Mouse (Mus musculus): ENCODE data around the gene Aadacl3. TPM values are rescaled to one million over a fixed set of nuclear protein-coding genes. Genes with fewer than 3 reads are reported as not detected.

Aadacl3 gene
- not detected in 2 replicates for polyA plus RNA-seq (2014; fragmentation: Nextera tagmentation; extraction: Ambion mirVana)

DNA sequence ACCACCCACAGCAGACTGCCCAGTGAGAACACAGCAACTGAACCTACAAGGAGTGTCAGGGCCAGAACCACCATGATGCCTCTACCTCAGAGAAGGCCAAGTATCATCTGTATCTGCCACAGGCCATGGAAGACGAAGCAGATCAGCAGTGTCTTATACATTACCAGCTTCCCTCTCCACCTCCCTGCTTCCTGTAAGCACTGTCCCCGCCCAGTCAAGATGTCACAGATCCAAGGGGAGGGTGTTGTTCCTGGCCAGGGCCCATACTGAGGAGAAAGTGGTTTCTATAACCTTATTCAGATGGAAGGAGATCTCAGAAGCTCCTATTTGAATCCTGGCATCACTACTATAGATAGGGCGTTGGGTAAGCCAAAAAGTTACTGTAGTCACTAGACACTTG is at the start of gene Aadacl3:
Gene Aadacl3 (minus strand): TSS at position 101 of the 400 bp plus-strand sequence.
- no peaks in the 10 kb centered on the region for H3K27me3 ChIP-seq (ENCODE audit: control insufficient read depth, insufficient read depth, low read length)
- WGBS, result 82% methylated on average over 3 of the region's 3 CpGs
- no peaks in the 10 kb centered on the region for H3K36me3 ChIP-seq (ENCODE audit: control insufficient read depth, insufficient read depth, low read length)
- no peaks in the 10 kb centered on the region for H3K9me3 ChIP-seq (ENCODE audit: control insufficient read depth, low read length)
- no peak within 1 kb of the TSS for H3K9ac ChIP-seq (ENCODE audit: low read length)
- no peak for DNase-seq (ENCODE audit: low spot score)
- no peak for ATAC-seq (ENCODE audit: insufficient read depth, low FRiP score, low TSS enrichment)
- H3K4me2 ChIP-seq (ENCODE audit: low read depth), result no peak within 1 kb of the TSS
- no peaks in the 10 kb centered on the region for H3K4me1 ChIP-seq (ENCODE audit: control insufficient read depth, insufficient read depth, low read length)
- no peak within 1 kb of the TSS for H3K4me3 ChIP-seq (ENCODE audit: low read depth, low read length)
- H3K27ac ChIP-seq (ENCODE audit: low read depth, low read length), result no peak within 1 kb of the TSS

DNA sequence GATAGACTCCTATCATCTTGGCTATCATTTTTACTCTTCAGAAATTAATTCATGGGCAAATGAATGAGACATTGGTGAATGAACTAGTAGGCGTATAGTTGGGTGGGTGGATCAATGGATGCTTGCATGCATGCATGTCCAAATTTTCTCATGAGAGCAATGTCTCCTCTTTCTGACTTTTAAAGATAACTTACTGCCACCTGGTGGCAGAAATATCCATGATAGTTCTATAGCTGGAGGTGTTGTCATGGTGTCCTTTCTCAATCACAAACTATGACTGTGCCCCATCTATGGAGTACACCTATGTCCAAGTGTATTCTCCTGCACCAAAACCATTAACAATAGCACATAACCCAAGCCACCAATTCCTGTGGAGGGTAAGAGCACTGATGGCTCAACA is 43.0 kb upstream of the Aadacl3 start:
- Histone ChIP-seq H3K36me3 (ENCODE audit: control insufficient read depth, insufficient read depth, low read length) (no peaks in the 10 kb centered on the region), H3K9ac (ENCODE audit: low read length) (no peak overlapping the region), H3K4me2 (ENCODE audit: low read depth) (no peak overlapping the region), H3K4me1 (ENCODE audit: control insufficient read depth, insufficient read depth, low read length) (no peaks in the 10 kb centered on the region), H3K9me3 (ENCODE audit: control insufficient read depth, low read length) (no peaks in the 10 kb centered on the region; the same call in 1 of the 2 replicates), H3K27me3 (ENCODE audit: control insufficient read depth, insufficient read depth, low read length) (no peaks in the 10 kb centered on the region), H3K27ac (ENCODE audit: low read depth, low read length) (no peak overlapping the region), H3K4me3 (ENCODE audit: low read depth, low read length) (no peak overlapping the region)
- ATAC-seq (ENCODE audit: insufficient read depth, low FRiP score, low TSS enrichment), result no peak
- DNase-seq (ENCODE audit: low spot score), result no peak
- 81% methylated on average over 1 of the region's 1 CpGs for WGBS

DNA sequence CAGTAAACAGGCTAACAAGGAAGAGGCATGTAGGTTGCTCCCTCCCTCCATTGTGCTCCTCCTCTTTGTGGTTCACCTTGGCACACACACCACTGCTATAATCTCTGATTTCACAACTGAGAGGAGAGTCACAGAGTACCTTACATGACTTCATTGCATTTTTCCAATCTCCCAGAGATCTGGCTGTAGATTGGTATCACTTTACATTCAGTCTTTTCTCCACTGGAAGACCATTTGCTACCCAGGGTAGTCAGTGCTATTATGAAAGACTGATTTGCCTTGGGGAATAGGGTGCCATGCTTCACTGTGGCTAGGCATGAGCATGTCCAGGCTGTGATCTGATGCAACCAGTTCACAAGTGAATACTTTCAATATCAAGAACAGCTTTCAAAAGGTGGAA is 29.8 kb upstream of the Aadacl3 start:
- H3K9me3 ChIP-seq (ENCODE audit: control insufficient read depth, low read length), result 0 out of 2 replicates have a peak, but pooled peaks cover 2% of the 10 kb centered on the region

DNA sequence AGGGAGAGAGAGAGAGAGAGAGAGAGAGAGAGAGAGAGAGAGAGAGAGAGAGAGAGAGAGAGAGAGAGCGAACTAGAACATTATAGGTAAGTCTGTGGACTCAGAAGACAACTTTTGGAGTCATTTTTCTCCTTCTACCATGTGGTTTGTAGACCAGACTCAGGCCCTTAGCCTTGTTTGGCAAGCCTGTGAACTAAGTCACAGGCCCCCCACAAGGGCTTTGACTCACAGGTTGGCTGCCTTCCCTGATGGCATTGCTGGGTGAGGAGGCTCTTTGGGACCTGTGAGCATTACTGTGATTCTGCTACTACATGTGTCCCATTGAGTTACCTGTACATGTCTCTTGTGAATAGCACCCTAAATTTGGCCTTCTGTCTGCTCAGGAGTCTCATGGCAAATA is 4.5 kb upstream of the Aadacl3 start:
- H3K4me3 ChIP-seq (ENCODE audit: low read depth, low read length), result no peak overlapping the region
- H3K27ac ChIP-seq (ENCODE audit: low read depth, low read length), result no peak overlapping the region
- no peaks in the 10 kb centered on the region for H3K4me1 ChIP-seq (ENCODE audit: control insufficient read depth, insufficient read depth, low read length)
- no peaks in the 10 kb centered on the region for H3K9me3 ChIP-seq (ENCODE audit: control insufficient read depth, low read length)
- H3K36me3 ChIP-seq (ENCODE audit: control insufficient read depth, insufficient read depth, low read length), result no peaks in the 10 kb centered on the region
- no peaks in the 10 kb centered on the region for H3K27me3 ChIP-seq (ENCODE audit: control insufficient read depth, insufficient read depth, low read length)
- ATAC-seq (ENCODE audit: insufficient read depth, low FRiP score, low TSS enrichment) (no peak), DNase-seq (ENCODE audit: low spot score) (no peak)
- no peak overlapping the region for H3K9ac ChIP-seq (ENCODE audit: low read length)
- WGBS, result 70% methylated on average over 1 of the region's 1 CpGs
- H3K4me2 ChIP-seq (ENCODE audit: low read depth), result no peak overlapping the region

More for the DNA sequence above, 29.8 kb upstream of the Aadacl3 start:
- Histone ChIP-seq H3K4me2 (ENCODE audit: low read depth) (no peak overlapping the region), H3K9ac (ENCODE audit: low read length) (no peak overlapping the region), H3K4me3 (ENCODE audit: low read depth, low read length) (no peak overlapping the region), H3K27me3 (ENCODE audit: control insufficient read depth, insufficient read depth, low read length) (no peaks in the 10 kb centered on the region), H3K4me1 (ENCODE audit: control insufficient read depth, insufficient read depth, low read length) (no peaks in the 10 kb centered on the region), H3K27ac (ENCODE audit: low read depth, low read length) (no peak overlapping the region), H3K36me3 (ENCODE audit: control insufficient read depth, insufficient read depth, low read length) (no peaks in the 10 kb centered on the region)
- DNase-seq (ENCODE audit: low spot score) (no peak), ATAC-seq (ENCODE audit: insufficient read depth, low FRiP score, low TSS enrichment) (no peak)

DNA sequence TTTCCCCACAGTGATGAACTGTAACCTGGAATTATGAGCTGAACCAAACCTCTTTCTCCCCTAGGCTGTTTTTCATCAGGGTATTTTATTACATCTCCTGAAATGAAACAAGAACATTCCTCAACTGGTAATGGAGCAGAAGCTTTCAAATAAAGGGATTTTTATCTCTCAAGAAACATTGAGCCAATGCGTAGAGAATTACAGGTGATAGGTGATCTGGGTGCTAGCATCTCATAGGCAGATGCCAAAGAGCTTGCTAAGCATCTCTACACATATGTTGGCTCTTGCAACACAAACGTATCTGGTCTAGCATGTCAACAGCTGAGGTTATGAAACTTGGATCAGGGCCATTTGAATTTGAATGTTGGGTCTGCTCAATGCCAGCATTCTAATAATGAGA is 1.6 kb upstream of the Aadacl3 start:
- Histone ChIP-seq H3K27ac (ENCODE audit: low read depth, low read length) (no peak overlapping the region), H3K4me3 (ENCODE audit: low read depth, low read length) (no peak overlapping the region), H3K4me2 (ENCODE audit: low read depth) (no peak overlapping the region), H3K4me1 (ENCODE audit: control insufficient read depth, insufficient read depth, low read length) (no peaks in the 10 kb centered on the region), H3K27me3 (ENCODE audit: control insufficient read depth, insufficient read depth, low read length) (no peaks in the 10 kb centered on the region), H3K9ac (ENCODE audit: low read length) (no peak overlapping the region), H3K9me3 (ENCODE audit: control insufficient read depth, low read length) (no peaks in the 10 kb centered on the region), H3K36me3 (ENCODE audit: control insufficient read depth, insufficient read depth, low read length) (no peaks in the 10 kb centered on the region)
- ATAC-seq (ENCODE audit: insufficient read depth, low FRiP score, low TSS enrichment) (no peak), DNase-seq (ENCODE audit: low spot score) (no peak)
- 89% methylated on average over 2 of the region's 2 CpGs for whole genome bisulfite sequencing

DNA sequence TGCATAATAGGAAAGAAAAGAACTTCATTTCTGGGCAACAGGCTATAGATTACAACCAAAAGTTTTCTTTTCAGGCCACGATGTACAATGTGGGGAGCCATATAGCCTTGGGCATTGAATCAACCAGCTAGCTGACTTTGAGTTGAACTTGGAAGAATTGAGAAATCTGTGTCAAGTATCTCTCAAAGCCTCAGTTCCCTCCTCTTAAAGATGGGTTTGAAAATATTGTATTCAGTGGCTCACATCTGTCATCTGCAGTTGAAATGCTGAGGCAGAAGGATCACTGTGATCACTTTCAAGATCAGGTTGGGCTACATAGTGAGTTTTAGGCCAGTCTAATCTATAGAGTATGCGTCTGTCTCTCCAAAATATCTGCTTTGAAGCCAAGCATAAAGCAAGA is 10.3 kb downstream of the Aadacl3 start, which contains the start of gene Gm9944:
Gene Gm9944 (minus strand): TSS at position 101 of the 400 bp plus-strand sequence.
- Histone ChIP-seq H3K36me3 (ENCODE audit: control insufficient read depth, insufficient read depth, low read length) (no peaks in the 10 kb centered on the region), H3K9ac (ENCODE audit: low read length) (no peak within 1 kb of the TSS), H3K4me1 (ENCODE audit: control insufficient read depth, insufficient read depth, low read length) (no peaks in the 10 kb centered on the region), H3K27me3 (ENCODE audit: control insufficient read depth, insufficient read depth, low read length) (no peaks in the 10 kb centered on the region), H3K9me3 (ENCODE audit: control insufficient read depth, low read length) (0 out of 2 replicates have a peak, but pooled peaks cover 3% of the 10 kb centered on the region), H3K4me3 (ENCODE audit: low read depth, low read length) (no peak within 1 kb of the TSS), H3K27ac (ENCODE audit: low read depth, low read length) (no peak within 1 kb of the TSS), H3K4me2 (ENCODE audit: low read depth) (no peak within 1 kb of the TSS)
- ATAC-seq (ENCODE audit: insufficient read depth, low FRiP score, low TSS enrichment), result no peak
- DNase-seq (ENCODE audit: low spot score), result no peak
- 83% methylated on average over 2 of the region's 2 CpGs for WGBS

DNA sequence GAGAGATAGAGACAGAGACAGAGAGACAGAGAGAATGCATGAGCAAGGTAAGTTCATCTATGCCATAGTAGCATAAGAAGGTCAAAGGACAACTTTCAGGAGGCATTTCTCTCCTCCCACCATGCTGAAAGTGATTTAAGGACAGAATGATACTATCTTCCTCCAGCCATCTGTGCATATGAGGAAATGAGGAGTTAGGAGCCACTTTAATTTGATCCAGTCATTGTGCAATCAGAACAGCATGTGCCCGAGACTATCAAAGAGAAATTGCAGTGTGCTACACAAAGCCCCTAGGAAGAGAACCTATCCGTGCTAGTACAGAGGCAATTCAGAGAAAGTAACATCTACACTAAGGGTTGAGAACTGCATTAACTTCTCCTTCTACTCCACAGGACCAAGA is 15.0 kb downstream of the Aadacl3 start:
- Histone ChIP-seq H3K27ac (ENCODE audit: low read depth, low read length) (no peak overlapping the region), H3K4me2 (ENCODE audit: low read depth) (no peak overlapping the region), H3K27me3 (ENCODE audit: control insufficient read depth, insufficient read depth, low read length) (no peaks in the 10 kb centered on the region), H3K36me3 (ENCODE audit: control insufficient read depth, insufficient read depth, low read length) (no peaks in the 10 kb centered on the region), H3K9ac (ENCODE audit: low read length) (no peak overlapping the region), H3K9me3 (ENCODE audit: control insufficient read depth, low read length) (no peaks in the 10 kb centered on the region), H3K4me1 (ENCODE audit: control insufficient read depth, insufficient read depth, low read length) (no peaks in the 10 kb centered on the region), H3K4me3 (ENCODE audit: low read depth, low read length) (no peak overlapping the region)
- DNase-seq (ENCODE audit: low spot score) (no peak), ATAC-seq (ENCODE audit: insufficient read depth, low FRiP score, low TSS enrichment) (no peak)
- 92% methylated on average over 2 of the region's 2 CpGs for WGBS

DNA sequence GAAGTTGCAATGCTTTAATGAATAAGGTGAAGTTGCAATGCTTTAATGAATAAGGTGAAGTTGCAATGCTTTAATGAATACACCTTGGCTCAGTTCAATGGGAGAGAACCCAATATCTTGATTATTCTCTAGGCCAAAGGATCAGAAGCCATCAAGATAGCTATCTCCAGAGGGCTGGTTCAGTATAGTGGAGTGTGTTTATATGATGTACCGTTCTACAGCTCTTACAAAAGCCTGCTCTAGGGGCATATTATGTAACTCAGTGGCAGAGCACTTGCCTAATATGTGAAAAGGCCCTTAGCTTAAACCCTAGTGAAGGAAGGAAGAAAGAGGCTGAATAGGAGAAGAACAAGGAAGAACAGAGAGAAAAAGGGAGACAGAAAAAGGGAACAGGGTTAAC is 22.0 kb downstream of the Aadacl3 start:
- peaks cover 3% of the 10 kb centered on the region; the same call in 1 of the 2 replicates for H3K9me3 ChIP-seq (ENCODE audit: control insufficient read depth, low read length)
- no peaks in the 10 kb centered on the region for H3K36me3 ChIP-seq (ENCODE audit: control insufficient read depth, insufficient read depth, low read length)
- no peak overlapping the region for H3K4me2 ChIP-seq (ENCODE audit: low read depth)
- no peak overlapping the region for H3K27ac ChIP-seq (ENCODE audit: low read depth, low read length)
- no peaks in the 10 kb centered on the region for H3K4me1 ChIP-seq (ENCODE audit: control insufficient read depth, insufficient read depth, low read length)
- H3K9ac ChIP-seq (ENCODE audit: low read length), result no peak overlapping the region
- H3K4me3 ChIP-seq (ENCODE audit: low read depth, low read length), result no peak overlapping the region
- no peak for ATAC-seq (ENCODE audit: insufficient read depth, low FRiP score, low TSS enrichment)
- DNase-seq (ENCODE audit: low spot score), result no peak
- no peaks in the 10 kb centered on the region for H3K27me3 ChIP-seq (ENCODE audit: control insufficient read depth, insufficient read depth, low read length)
- WGBS, result 80% methylated on average over 1 of the region's 1 CpGs

DNA sequence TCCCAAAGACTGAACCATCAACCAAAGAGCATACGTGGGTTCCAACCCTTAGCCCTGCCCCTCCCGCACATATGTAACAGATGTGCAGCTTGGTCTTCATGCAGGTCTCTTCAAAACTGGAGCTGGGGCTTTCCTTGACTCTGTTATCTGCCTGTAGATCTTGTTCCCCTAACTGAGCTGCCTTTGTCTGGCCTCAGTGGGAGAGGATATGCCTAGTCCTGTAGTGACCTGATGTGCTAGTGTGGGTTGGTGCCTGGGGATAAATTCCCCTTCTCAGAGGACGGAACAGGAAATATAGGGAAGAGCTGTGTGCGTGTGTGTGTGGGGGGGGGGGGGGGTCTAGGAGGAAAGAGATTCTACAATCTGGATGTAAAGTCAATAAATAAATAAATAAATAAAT is 22.5 kb downstream of the Aadacl3 start:
- H3K27ac ChIP-seq (ENCODE audit: low read depth, low read length), result no peak overlapping the region
- no peak for DNase-seq (ENCODE audit: low spot score)
- no peak overlapping the region for H3K4me2 ChIP-seq (ENCODE audit: low read depth)
- no peak overlapping the region for H3K9ac ChIP-seq (ENCODE audit: low read length)
- H3K4me1 ChIP-seq (ENCODE audit: control insufficient read depth, insufficient read depth, low read length), result no peaks in the 10 kb centered on the region
- no peaks in the 10 kb centered on the region for H3K36me3 ChIP-seq (ENCODE audit: control insufficient read depth, insufficient read depth, low read length)
- H3K4me3 ChIP-seq (ENCODE audit: low read depth, low read length), result no peak overlapping the region
- H3K27me3 ChIP-seq (ENCODE audit: control insufficient read depth, insufficient read depth, low read length), result no peaks in the 10 kb centered on the region
- H3K9me3 ChIP-seq (ENCODE audit: control insufficient read depth, low read length), result peaks cover 3% of the 10 kb centered on the region; the same call in 1 of the 2 replicates
- WGBS, result 87% methylated on average over 4 of the region's 4 CpGs
- no peak for ATAC-seq (ENCODE audit: insufficient read depth, low FRiP score, low TSS enrichment)
